Mouse (Mus musculus): Measurements from ENCODE around the gene Eif4g2. TPM values are rescaled to one million over a fixed set of nuclear protein-coding genes. Genes with fewer than 3 reads are reported as not detected.

Eif4g2 gene
- polyA plus RNA-seq, 1 experiment from 2014 or later, result 917 TPM

Other genes starting within 250 kb of the Eif4g2 start
- 18.5 and 19.0 TPM in 2 replicates for gene Rnf141, start 238.6 kb downstream of the Eif4g2 start, polyA plus RNA-seq (2015; fragmentation: Nextera tagmentation; extraction: Ambion mirVana)
- gene Lyve1, start 219.8 kb downstream of the Eif4g2 start, polyA plus RNA-seq (2015; fragmentation: Nextera tagmentation; extraction: Ambion mirVana), result 2.4 and 3.2 TPM in 2 replicates
- 0.86 and 1.6 TPM in 2 replicates for gene Mrvi1, start 100.6 kb downstream of the Eif4g2 start, polyA plus RNA-seq (2015; fragmentation: Nextera tagmentation; extraction: Ambion mirVana)
- gene Ctr9, start 54.1 kb downstream of the Eif4g2 start, polyA plus RNA-seq (2015; fragmentation: Nextera tagmentation; extraction: Ambion mirVana), result 82.1 and 90.8 TPM in 2 replicates